Mouse (Mus musculus) kidney, adult 2 months (tissue): ENCODE measurements around the gene Map4k2.

ENCODE experiments used
- CTCF ChIP-seq: fragments of 200-500 bp; conservative IDR thresholded peaks from 2 replicates; pipeline ENCODE4 v1.5.1; 2011; ENCODE audit warnings: low read depth, mild to moderate bottlenecking, control low read depth, low read length, moderate library complexity, mixed read lengths; ENCODE audit not compliant: insufficient read depth, insufficient read length
- POLR2A ChIP-seq: fragments of 200-500 bp; IDR thresholded peaks from one replicate; pipeline ENCODE4 v1.6.1; 2011; ENCODE audit warnings: low read depth, low read length, control low read depth

DNA sequence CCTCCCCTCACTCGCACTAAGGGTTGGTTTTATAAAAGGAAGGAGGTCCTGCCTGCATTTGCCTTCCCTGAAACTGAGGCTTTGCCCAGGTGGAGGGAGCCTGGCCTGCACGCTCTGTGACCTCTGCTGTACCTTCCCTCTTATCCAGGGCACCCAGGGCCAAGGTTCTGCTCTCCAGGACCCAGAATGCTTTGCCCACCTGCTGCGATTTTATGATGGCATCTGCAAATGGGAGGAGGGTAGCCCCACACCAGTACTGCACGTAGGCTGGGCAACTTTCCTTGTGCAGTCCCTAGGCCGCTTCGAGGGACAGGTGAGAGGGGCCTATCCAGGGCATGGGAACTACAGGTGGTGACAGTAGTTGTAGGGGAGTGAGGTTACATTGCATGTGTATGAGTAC, 1.7 kb upstream of the Map4k2 start:
- no peak for TF ChIP-seq CTCF
- TF ChIP-seq POLR2A: no peak
